9 mouse cellular contexts compared by ENCODE assay signal in the genomic region with DNA sequence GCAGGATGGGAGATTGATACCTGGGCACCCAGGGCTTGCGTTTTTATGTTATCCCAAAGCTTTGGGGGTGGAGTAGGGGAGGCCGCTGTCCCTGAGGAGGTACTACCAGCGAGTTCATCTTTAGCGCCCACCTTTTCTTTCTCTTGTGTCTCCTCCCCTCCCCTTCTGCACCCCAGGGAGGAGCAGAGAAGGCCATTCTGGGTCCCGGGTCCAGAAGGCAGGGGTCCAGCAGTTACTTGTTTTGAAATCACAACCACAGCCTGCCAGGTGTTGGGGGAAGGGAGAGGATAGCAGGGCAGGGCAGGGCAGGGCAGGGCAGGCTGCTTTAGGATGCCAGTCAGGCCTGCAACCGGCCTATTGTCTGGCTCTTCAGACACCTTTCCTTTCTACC. TPM values are rescaled to one million over a fixed set of nuclear protein-coding genes. Genes with fewer than 3 reads are reported as not detected.
DNase-seq lines count a peak whose midpoint lies in the region; ATAC-seq and TF ChIP-seq lines count a peak whose summit lies in the region.
"Had no signal": no experiment of that assay in that cellular context is flagged by ENCODE, and none has a peak within 500 bp of the region (broad histone marks: within the 10 kb centered on the region; RNA-seq: fewer than 3 reads in every experiment).

No protein-coding gene starts in this region.

- 18% methylated on average over 6 of the region's 6 CpGs for WGBS in lung, embryonic 16.5 days
- 23% methylated on average over 6 of the region's 6 CpGs for WGBS in lung, adult 2 months
- 16% methylated on average over 6 of the region's 6 CpGs for WGBS in embryonic facial prominence, embryonic 15.5 days
- WGBS in intestine, postnatal 0 days: 15% methylated on average over 6 of the region's 6 CpGs
- WGBS in stomach, embryonic 14.5 days: 9% methylated on average over 6 of the region's 6 CpGs

- H3K4me2 ChIP-seq in lung, embryonic 16.5 days (ENCODE audit: low read depth, low read length): peak overlapping the region; percentile 92
- peak overlapping the region; percentile 94 for H3K4me2 ChIP-seq in embryonic facial prominence, embryonic 15.5 days (replicated peaks)
- H3K4me2 ChIP-seq in intestine, postnatal 0 days (replicated peaks; ENCODE audit: low read depth): peak overlapping the region; percentile 73
- H3K4me2 ChIP-seq in stomach, embryonic 14.5 days (replicated peaks; ENCODE audit: low read depth, low read length): peak overlapping the region; percentile 97

- no peak for TF ChIP-seq CTCF in lung, adult 2 months (IDR thresholded peaks at IDR 0.05; ENCODE audit: insufficient read depth, low read length)
- no peak for TF ChIP-seq CTCF in intestine, postnatal 0 days (IDR thresholded peaks at IDR 0.05; ENCODE audit: low read depth)

- H3K4me3 ChIP-seq in lung, embryonic 16.5 days (ENCODE audit: low read length): peak overlapping the region; percentile 54
- no peak overlapping the region for H3K4me3 ChIP-seq in lung, adult 2 months (replicated peaks; ENCODE audit: extremely low read depth, low read depth, low read length)
- H3K4me3 ChIP-seq in embryonic facial prominence, embryonic 15.5 days (replicated peaks): peak overlapping the region; percentile 47
- peak overlapping the region; percentile 34; the same call in 1 of the 2 replicates for H3K4me3 ChIP-seq in intestine, postnatal 0 days (ENCODE audit: low read depth, low read length)
- peak overlapping the region; percentile 47 for H3K4me3 ChIP-seq in stomach, embryonic 14.5 days (ENCODE audit: low read depth, low read length)

- no peaks in the 10 kb centered on the region for H3K36me3 ChIP-seq in lung, embryonic 16.5 days (ENCODE audit: control insufficient read depth, insufficient read depth, low read length)
- no peaks in the 10 kb centered on the region for H3K36me3 ChIP-seq in embryonic facial prominence, embryonic 15.5 days
- no peaks in the 10 kb centered on the region for H3K36me3 ChIP-seq in intestine, postnatal 0 days (ENCODE audit: control insufficient read depth, insufficient read depth)
- no peaks in the 10 kb centered on the region for H3K36me3 ChIP-seq in stomach, embryonic 14.5 days (ENCODE audit: control insufficient read depth, insufficient read depth, low read length)

- ATAC-seq in lung, embryonic 16.5 days (ENCODE audit: low read depth): no peak
- no peak for ATAC-seq in embryonic facial prominence, embryonic 15.5 days (ENCODE audit: insufficient number of reproducible peaks, low FRiP score, low TSS enrichment, low read depth)
- no peak for ATAC-seq in intestine, postnatal 0 days
- ATAC-seq in stomach, embryonic 14.5 days (ENCODE audit: insufficient number of reproducible peaks, insufficient read depth, low FRiP score, low read depth): no peak; the same call in 1 of the 2 replicates
- ATAC-seq in inflammation-experienced regulatory T-cells, adult 6 months: no peak

- H3K9me3 ChIP-seq in lung, embryonic 16.5 days (ENCODE audit: control insufficient read depth, low read length): no peaks in the 10 kb centered on the region
- H3K9me3 ChIP-seq in embryonic facial prominence, embryonic 15.5 days (replicated peaks): no peaks in the 10 kb centered on the region
- no peaks in the 10 kb centered on the region for H3K9me3 ChIP-seq in intestine, postnatal 0 days (ENCODE audit: control insufficient read depth)
- H3K9me3 ChIP-seq in stomach, embryonic 14.5 days (ENCODE audit: control insufficient read depth, low read depth, low read length): no peaks in the 10 kb centered on the region

- DNase-seq in lung, adult 2 months: no peak
- no peak for DNase-seq in frontal cortex, postnatal 14 days (ENCODE audit: low spot score in 2 of 2)
- DNase-seq in adrenal gland, postnatal 25 days: no peak

- peak overlapping the region; percentile 61; the same call in 1 of the 2 replicates for H3K9ac ChIP-seq in lung, embryonic 16.5 days (ENCODE audit: low read length)
- H3K9ac ChIP-seq in embryonic facial prominence, embryonic 15.5 days: no peak overlapping the region
- no peak overlapping the region for H3K9ac ChIP-seq in intestine, postnatal 0 days (ENCODE audit: low read depth, low read length)
- H3K9ac ChIP-seq in stomach, embryonic 14.5 days (replicated peaks; ENCODE audit: low read depth, low read length): 0 out of 2 replicates have a peak overlapping the region, but pooled peaks have one; percentile 36

- no peak for TF ChIP-seq POLR2A in lung, adult 2 months (IDR thresholded peaks at IDR 0.05; ENCODE audit: borderline replicate concordance, extremely low read depth, low read depth, low read length)

- 0 out of 2 replicates have a peak, but pooled peaks cover 2% of the 10 kb centered on the region for H3K4me1 ChIP-seq in lung, embryonic 16.5 days (replicated peaks; ENCODE audit: control insufficient read depth, insufficient read depth, low read length)
- H3K4me1 ChIP-seq in lung, adult 2 months (ENCODE audit: control insufficient read depth, insufficient read depth, low read length): peaks cover 3% of the 10 kb centered on the region; the same call in 1 of the 2 replicates
- peaks cover 12% of the 10 kb centered on the region for H3K4me1 ChIP-seq in embryonic facial prominence, embryonic 15.5 days
- no peaks in the 10 kb centered on the region for H3K4me1 ChIP-seq in intestine, postnatal 0 days (replicated peaks; ENCODE audit: control insufficient read depth, insufficient read depth, low read length)
- no peaks in the 10 kb centered on the region for H3K4me1 ChIP-seq in stomach, embryonic 14.5 days (ENCODE audit: control insufficient read depth, insufficient read depth, low read length)

- H3K27ac ChIP-seq in lung, embryonic 16.5 days (ENCODE audit: low read length): no peak overlapping the region
- no peak overlapping the region for H3K27ac ChIP-seq in embryonic facial prominence, embryonic 15.5 days (replicated peaks)
- no peak overlapping the region for H3K27ac ChIP-seq in intestine, postnatal 0 days (ENCODE audit: low read depth, low read length)
- H3K27ac ChIP-seq in stomach, embryonic 14.5 days (ENCODE audit: low read length): no peak overlapping the region

- peaks cover 18% of the 10 kb centered on the region for H3K27me3 ChIP-seq in lung, embryonic 16.5 days (ENCODE audit: control insufficient read depth, insufficient read depth, low read depth, low read length)
- H3K27me3 ChIP-seq in embryonic facial prominence, embryonic 15.5 days: peaks cover 28% of the 10 kb centered on the region
- H3K27me3 ChIP-seq in intestine, postnatal 0 days (replicated peaks; ENCODE audit: control insufficient read depth, insufficient read depth, low read length): peaks cover 15% of the 10 kb centered on the region
- peaks cover 14% of the 10 kb centered on the region for H3K27me3 ChIP-seq in stomach, embryonic 14.5 days (ENCODE audit: control insufficient read depth, insufficient read depth, low read length)

RNA-seq across cellular contexts. Expression of gene Add2, which starts 0.8 kb away (rescaled TPM):
- polyA plus RNA-seq in lung, embryonic 16.5 days (2015; fragmentation: Nextera tagmentation; extraction: Ambion mirVana): 3.3 and 3.4 TPM in 2 replicates
- 0.17 and 0.80 TPM in 2 replicates for polyA plus RNA-seq in lung, adult 2 months (2012; rRNA removed)
- polyA plus RNA-seq in embryonic facial prominence, embryonic 15.5 days (2015; fragmentation: Nextera tagmentation; extraction: Ambion mirVana): 6.6 and 7.0 TPM in 2 replicates
- polyA plus RNA-seq in intestine, postnatal 0 days (2015; fragmentation: Nextera tagmentation; extraction: Ambion mirVana): 2.0 and 2.1 TPM in 2 replicates
- polyA plus RNA-seq in stomach, embryonic 14.5 days (2014; fragmentation: Nextera tagmentation; extraction: Ambion mirVana): 7.1 and 7.7 TPM in 2 replicates
- total RNA-seq in adrenal gland, postnatal 25 days (2021): 1.3 and 2.0 TPM in 2 replicates
- polyA plus RNA-seq in inflammation-experienced regulatory T-cells, adult 6 months (2017; shearing (Covaris generic)): not detected

RNA-seq across cellular contexts. Expression of gene Figla, which starts 13.3 kb away (rescaled TPM):
- not detected in 2 replicates for polyA plus RNA-seq in lung, embryonic 16.5 days (2015; fragmentation: Nextera tagmentation; extraction: Ambion mirVana)
- polyA plus RNA-seq in lung, adult 2 months (2012; rRNA removed): not detected in 2 replicates
- polyA plus RNA-seq in embryonic facial prominence, embryonic 15.5 days (2015; fragmentation: Nextera tagmentation; extraction: Ambion mirVana): not detected in 2 replicates
- not detected in 2 replicates for polyA plus RNA-seq in intestine, postnatal 0 days (2015; fragmentation: Nextera tagmentation; extraction: Ambion mirVana)
- not detected in 2 replicates for polyA plus RNA-seq in stomach, embryonic 14.5 days (2014; fragmentation: Nextera tagmentation; extraction: Ambion mirVana)
- not detected in 2 replicates for total RNA-seq in adrenal gland, postnatal 25 days (2021)
- not detected for polyA plus RNA-seq in inflammation-experienced regulatory T-cells, adult 6 months (2017; shearing (Covaris generic))
- total RNA-seq: left cerebral cortex, postnatal 14 days had no signal

Comparison
In these comparisons a context has a peak if more than half of its experiments do, and no peak if none do; other contexts are left out.
1. H3K9ac ChIP-seq: peak in lung, embryonic 16.5 days (single experiment) and stomach, embryonic 14.5 days (single experiment); none in embryonic facial prominence, embryonic 15.5 days (single experiment) and intestine, postnatal 0 days (single experiment).
2. Peak in every context shown above with its lines, with median percentiles within 50 percentile points of each other: H3K4me2 ChIP-seq.